Mouse (Mus musculus) bone marrow, adult 2 months (tissue): Measurements from ENCODE around the gene St8sia1.

Experiments
- CTCF ChIP-seq: fragments of 200-500 bp; IDR thresholded peaks from 2 replicates; pipeline ENCODE4 v1.5.1; 2011; ENCODE audit warnings: low read length, control low read depth; ENCODE audit not compliant: control insufficient read depth, insufficient read depth
- POLR2A ChIP-seq: fragments of 200-500 bp; IDR thresholded peaks from 2 replicates; pipeline ENCODE4 v1.6.1; 2011; ENCODE audit warnings: low read depth, mild to moderate bottlenecking, control low read depth, low read length, borderline replicate concordance; ENCODE audit not compliant: control insufficient read depth

- TF ChIP-seq CTCF (no peak), POLR2A (no peak)
Observed at GRCm38 (mm10) chr6:142867023-142867422, 97.2 kb downstream of the St8sia1 start.
